Mouse (Mus musculus) thymus, postnatal 25 days (tissue): ENCODE results near the gene Kdm5a.

Experiments used
- DNase-seq: peaks from one replicate; pipeline ENCODE4 v3.0.0; 2022

The Kdm5a gene

DNA sequence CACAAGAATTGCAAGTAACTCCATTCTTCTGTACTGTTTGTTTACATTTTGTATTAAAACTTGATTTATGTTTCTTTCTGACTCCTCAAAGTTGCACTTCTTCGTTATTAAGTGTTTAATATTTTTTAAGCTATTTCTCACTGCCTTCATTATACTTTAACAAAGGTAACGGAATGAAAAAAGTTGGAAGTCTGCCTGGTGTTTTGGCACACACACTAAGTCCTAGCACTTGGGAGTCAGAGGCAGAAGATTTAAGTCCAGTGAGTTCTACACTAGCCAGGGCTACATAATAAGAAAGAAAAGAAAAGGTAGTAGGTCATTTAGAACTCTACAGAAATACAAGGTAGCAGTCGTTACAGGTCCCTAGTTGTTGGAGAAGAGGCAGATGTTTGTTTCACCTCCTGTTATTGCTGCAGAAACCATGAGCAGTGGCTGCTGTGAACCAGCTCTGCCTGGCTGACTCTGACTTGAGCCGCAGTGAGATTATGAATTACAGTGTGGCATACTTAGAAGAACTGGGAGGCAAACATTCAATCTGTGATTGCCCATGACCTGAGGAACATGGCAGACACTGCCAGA, 78.3 kb downstream of the Kdm5a start:
- DNase-seq: no peak

DNA sequence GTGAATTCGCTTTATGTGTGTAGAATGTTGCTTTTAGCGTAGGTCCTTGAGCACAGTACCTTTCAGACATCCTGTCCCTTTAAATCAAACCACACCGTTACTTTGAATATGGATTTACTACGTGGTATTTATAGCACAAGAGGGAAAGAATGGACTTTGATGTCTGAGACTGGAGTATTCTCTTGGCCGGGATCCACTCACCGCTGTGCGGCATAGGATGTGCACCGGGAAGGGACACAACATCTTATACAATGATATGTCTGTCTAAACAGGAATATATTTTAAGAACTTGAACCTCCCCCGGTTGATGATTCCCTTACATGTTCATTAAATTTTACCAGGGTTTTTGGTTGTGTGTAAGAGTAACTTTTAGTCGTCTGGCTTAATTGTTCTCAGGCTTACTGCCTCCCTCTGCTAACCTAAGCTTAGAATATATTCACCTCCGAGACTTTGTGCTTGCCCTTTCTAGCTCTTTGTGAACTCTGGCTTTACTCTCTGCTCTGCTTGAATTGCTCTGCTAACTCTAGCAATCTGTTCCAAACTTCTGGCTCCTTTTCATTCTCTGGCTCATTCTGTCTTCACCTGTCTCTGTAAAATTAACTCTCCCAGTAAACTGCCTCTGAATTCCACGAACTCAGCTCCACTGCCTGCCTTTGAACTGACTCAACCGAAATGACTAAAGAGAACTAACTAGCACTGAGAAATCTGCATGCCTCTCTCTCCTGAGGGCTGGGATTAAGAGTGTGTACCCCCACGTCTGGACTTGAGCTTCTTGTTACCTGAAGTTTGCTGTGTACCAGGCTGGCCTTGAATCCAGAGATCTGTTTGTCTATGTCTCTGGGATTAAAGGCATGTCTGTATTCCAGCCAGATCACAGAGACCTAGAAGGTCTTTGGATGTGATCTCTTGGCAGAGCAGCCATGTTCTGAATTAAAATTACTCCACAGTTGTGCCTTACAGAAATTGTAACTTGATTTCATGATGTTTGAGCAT, 79.7 kb downstream of the Kdm5a start:
- no peak for DNase-seq

DNA sequence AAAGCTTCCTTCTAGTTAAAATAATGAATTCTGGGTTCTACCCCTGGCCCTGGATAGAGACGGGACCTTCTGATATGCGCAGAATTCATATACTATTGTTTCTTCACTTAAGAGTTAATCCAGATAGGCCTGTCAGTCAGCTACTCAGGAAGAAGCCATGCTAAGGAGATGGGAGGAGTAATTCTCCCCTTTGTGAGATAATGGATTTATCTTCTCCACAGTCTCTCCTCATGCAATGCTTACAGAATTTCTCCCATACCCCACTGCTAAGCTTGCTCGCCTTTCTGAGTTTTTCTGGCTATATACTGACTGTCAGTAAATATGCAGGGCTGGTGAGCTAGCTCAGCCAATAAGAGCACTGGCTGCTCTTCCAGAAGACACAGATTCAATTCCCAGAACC, 86.3 kb downstream of the Kdm5a start:
- no peak for DNase-seq

DNA sequence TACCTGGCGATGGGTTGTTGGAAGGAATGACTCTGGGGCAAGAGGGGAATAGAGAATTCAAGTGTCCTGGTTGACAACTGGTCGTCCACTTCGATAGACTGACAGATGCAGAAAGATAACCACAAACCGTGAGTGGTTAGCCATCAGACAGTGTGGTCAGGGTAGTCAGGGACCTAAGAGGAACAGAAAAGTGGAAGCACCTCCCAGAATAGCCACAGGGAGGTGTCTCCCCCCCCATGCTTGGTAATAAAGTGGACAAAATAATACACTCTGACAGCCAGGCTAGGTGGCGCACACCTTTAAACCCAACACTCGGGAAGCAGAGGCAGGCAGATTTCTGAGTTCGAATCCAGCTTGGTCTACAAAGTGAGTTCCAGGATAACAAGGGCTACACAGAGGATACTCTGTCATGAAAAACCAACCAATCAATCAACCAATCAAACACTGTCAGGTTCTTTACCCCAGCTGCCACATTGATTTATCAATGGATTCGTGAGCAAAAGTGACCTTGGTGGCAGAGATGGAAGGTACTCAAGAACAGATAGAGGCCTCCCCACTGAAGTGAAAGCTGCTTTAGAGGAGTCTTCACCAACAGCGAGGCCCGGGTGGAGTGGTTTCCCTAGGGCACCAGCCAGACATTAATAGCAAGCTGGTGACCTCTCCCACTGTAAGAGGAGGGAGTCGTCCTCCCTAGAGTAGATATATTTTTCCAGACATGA, 88.6 kb downstream of the Kdm5a start:
- no peak for DNase-seq

DNA sequence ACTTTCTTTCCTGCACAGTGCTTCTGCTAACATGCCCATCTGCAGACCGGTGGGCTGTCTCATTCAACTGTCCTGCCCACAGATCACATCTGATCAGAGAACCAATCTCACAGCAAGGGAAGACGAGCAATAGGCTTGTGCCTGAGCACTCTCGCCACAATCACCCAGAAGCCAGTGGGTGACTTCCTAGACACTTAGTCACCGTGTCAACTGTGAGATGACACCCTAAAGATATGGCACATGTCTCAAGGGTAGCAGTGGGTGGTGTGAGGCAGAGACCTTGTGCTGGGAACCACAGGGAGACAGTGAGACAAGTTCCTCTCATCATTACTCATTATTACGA, 89.2 kb downstream of the Kdm5a start:
- DNase-seq: no peak

DNA sequence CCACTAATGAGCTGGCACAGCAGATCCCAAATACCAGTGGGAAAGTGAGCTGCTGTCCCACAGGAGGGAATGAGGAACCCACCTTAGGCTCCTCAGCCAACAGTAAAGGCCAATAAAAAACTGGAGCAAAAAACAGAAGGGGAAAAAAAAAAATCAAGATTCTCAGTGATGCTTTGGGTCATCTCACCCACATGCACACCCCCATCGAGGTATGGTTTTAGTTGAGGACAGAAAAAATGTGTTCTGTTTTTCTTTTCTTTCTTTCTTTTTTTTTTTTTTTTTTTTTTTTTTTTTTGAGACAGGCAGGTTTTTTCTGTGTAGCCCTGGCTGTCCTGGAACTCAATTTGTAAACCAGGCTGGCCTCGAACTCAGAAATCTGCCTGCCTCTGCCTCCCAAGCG, 89.6 kb downstream of the Kdm5a start:
- DNase-seq: no peak

DNA sequence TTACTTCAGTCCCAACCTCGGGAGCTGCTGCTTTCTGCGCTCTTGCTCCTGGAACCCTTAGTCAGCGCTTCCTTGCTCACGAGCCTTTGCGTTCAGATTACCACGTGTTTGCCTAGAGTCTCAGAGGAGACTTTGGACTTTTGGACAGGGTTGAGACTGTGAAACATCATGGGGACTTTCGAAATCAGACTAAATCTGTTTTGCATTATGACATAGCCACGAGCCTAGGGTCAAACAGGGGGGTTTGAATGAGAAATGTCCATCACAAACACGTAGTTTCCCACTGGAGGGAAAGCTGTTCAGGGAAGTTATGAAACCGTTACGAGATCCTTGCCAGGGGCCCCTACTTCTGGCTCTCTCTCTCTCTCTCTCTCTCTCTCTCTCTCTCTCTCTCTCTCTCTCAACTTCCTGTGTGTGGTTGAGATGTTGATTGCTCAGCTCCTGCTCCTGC, 90.7 kb downstream of the Kdm5a start:
- DNase-seq: no peak

DNA sequence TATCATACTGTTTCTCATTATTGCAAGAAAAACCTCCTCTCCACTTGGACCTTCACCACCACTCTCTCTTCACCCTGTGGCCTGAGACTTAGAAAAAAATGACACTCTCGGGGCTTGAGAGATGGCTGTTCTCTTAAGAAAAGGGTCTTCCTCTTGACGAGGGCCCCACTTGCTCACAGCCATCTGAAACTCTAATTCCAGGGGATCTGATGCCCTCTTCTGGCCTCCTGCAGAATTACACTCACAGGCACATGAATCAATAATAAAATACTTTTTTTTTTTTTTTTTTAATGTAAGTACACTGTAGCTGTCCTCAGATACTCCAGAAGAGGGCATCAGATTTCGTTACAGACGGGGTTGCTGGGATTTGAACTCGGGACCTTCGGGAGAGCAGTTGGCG, 93.2 kb downstream of the Kdm5a start:
- peak; percentile 42 for DNase-seq

DNA sequence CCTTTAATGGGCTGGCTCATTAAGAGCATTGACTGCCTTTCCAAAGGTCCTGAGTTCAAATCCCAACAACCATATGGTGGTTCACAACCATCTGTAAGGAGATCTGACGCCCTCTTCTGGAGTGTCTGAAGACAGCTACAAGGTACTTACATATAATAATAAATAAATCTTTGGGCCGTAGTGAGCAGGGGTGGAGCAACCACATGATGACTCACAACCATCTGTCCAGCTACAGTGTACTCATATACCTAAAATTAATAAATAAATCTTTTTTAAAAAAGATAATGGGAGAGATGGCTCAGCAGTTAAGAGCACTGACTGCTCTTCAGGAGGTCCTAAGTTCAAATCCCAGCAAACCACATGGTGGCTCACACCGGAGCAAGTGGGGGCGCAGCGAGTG, 93.8 kb downstream of the Kdm5a start:
- no peak for DNase-seq

DNA sequence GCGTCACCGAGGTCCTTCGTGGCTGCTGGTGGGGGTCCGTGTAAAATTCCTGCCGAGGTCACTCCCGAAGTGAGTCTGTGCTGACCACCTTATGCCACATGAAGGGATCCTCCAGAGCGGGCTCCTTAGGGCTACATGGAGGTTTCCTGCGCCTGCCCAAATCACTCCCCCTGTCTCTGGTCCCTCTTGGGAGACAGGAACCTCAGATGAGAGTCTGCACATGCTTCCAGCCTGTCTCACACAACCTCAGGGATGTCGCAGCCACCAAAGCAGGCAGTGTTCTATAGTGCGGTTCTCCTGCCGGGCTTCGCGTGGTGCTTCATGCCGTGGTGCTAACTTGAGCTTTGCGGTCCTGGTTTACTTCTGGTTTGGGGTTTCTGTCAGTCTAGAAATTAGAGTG, 97.3 kb downstream of the Kdm5a start:
- no peak for DNase-seq

DNA sequence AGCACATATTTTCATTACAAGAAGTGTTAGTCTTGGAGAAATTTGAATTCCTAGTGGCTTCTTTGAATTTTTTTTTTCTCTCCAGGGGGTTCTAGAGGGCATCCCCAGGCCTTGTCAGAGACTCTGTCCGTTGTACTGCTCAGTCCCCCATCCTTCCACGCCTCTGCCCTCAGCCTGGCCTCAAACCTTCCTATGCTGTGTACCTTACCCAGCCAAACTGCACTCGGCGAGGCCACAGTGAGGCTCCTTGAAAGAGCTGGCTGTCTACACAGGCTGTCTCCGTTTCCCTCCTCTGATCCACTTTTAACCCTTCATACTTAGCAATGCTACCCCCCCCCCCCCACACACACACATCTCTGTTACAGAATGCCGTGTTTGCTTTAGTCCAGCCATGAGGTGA, 98.3 kb downstream of the Kdm5a start:
- DNase-seq: no peak

DNA sequence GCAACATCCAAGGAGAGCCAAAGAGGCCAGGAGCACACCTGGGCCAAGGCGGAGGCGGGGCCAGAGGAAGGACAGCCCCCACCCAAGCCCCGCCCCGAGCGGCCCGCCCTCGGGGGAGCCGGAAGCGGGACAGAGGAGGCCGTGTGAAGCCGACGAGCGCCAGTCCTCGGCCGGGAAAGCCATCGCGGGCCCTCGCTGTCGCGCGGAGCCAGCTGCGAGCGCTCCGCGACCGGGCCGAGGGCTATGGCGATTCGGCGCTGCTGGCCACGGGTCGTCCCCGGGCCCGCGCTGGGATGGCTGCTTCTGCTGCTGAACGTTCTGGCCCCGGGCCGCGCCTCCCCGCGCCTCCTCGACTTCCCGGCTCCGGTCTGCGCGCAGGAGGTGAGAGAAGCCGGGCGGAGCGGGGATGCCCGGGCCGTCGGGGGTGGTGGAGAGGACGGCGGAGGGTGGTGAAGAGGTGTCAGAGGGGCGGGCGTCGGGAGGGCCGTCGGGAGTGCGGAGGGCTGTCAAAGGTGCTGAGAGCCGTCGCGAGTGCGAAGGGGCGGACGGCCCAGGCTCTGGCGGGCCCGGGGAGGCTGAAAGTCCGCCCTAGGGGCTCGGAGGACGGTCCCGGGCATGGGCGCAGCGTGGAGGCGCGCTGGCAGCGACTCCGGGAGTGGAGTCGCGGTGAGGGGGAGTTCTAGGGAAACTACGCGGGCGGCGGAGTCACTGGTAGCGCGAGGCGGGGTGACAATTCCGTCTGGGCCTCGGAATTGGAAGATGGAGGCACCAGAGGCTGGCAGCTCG, 99.4 kb downstream of the Kdm5a start, which contains the start of gene Il17ra:
Il17ra (plus strand) TSS at position 162 of the 786 bp plus-strand sequence.
- DNase-seq: peak; percentile 95

DNA sequence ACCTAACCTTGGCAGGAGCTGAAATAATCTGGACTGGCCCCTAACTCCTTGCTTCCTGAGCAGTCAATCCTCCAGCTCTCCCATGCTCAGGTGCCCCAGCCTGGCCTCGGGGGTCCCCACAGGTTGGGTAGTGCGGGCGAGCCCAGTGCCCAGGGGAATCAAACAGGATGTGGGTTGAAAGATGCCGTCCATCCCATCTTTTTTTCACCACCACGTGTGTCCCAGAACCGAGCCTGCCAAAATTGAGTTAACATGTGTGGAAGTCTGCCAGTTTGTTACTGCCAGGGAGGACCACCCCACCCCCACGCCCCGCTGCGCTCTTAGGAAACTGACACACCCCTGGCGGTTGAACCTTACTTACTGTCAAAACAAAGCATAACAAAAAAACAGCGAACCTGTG, 100.0 kb downstream of the Kdm5a start:
- DNase-seq: peak; percentile 71

DNA sequence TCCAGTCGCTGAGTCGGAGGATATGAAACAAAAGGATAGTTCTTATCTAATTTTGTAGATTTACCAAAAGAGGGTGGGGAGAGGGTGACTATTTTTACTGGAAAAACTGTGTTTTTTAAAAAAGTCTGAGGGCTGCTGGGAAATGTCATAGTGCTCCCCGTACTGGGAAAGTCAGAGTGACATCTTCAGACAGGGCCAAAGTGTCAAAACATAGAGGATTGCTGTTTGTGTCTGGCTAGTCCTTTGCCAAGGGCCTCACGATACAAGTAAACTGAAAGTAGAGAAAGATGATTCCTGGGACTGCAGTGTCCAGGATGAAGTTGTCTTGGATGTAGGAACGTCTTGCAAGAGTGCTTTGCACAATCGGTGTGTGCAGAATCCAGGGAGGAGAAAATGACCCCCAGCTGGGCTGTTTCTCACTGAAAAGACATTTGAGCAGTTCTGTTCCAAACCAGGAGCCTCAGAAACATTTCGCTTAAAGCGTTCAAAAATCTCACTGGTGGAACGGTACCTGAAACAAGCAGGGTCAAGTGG, 100.5 kb downstream of the Kdm5a start:
- peak; percentile 39 for DNase-seq

DNA sequence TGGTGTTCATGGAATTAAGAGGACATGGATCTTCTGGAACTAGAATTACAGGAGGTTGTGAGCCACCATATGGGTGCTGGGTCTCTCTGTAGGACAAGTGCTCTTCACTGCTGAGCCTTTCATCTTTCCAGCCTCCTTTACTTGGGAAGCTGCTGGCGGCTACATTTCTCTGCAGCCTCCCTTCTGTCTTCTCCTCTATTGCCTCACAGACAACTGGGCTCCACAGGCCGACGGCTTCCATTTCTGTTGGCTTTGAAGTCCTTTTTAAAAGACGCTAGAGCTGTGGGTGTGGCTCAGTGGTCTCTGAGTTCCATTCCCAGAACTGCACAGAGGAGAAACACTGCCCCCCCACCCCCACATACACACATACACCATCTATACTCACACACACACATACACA, 101.5 kb downstream of the Kdm5a start:
- DNase-seq: no peak

DNA sequence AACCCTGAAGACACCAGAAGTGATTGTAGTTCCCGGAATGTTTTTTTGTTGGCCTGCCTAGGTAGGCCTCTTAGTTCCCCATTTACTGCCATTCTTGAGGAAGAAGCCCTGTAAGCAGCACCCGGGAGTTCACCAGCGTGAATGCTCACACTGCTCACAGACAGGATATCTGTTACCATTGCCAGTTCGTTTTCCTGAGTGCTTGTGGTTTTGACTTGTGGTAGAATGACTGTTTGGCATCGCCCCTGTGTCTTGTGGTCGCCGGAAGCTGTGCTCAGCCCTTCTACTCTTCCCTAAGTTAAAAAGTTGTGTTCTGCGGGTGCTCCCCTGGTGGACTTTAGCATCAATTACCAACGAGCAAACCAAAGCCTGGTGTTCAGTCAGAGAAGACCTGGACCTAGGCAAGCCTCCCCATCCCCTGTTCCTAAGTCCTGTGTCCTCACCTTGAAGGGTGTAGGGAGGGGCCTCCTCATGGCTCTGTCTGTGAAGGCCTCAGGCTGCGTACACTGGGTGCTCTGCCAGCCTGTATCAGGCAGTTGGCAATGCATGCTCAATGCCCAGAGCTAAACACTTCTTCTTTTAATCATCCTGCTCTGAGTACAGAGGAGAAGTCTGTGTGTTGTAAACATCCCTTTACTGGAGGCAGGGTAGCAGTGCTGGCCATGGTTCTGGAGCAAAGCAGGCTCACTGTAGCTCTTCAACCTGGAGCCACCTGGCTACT, 102.8 kb downstream of the Kdm5a start:
- peak; percentile 80 for DNase-seq

DNA sequence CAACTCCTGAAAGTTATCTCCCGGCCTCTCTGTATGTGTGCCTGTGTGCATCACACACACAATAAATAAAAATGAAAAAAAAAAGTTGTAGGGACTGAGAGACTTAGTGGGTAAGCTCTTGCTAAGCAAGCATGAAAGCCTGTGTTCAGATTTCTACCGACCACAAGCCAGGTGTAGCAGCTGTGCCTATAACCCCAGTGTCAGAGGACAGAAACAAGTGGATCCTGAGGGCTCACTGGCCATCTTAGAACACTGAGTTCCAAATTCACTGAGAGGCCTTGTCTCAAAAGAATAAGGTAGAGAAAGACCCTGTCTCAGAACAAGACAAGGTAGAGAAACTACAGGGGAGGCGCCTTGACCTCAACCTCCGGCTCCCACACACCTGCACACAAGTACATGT, 104.3 kb downstream of the Kdm5a start:
- peak; percentile 50 for DNase-seq

DNA sequence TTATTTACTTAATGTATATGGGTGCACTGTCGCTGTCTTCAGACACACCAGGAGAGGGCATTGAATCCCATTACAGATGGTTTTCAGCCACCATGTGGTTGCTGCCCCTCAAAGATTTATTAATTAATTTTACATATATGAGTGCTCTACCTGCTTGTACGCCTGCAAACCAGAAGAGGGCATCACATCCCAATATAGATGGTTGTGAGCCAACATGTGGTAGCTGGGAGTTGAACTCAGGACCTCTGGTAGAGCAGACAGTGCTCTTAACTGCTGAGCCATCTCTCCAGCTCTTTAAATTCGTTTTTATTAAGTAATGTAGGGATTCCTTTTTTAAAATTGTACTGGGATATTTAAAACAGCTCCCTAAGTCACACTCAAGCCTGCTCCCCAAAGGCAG, 105.3 kb downstream of the Kdm5a start:
- DNase-seq: no peak

DNA sequence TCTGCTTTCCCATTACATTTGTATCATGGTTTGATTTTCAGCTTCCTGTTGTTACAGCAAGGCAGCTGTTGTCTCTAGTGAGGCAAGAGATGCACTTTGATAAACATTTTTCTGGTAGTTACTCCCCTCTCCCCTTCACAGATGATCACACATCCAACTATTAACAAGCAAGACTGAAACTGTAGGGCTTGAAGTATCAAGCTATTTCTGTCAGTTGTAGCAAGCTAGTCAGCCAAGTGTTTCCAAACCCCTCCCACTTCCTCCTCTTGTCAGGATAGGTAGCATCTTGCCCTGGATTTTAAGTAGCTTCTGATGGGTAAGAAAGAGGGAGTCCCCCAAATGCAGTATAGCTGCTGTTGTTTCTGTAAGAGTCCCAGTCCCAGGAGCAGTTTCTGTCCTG, 105.8 kb downstream of the Kdm5a start:
- no peak for DNase-seq

DNA sequence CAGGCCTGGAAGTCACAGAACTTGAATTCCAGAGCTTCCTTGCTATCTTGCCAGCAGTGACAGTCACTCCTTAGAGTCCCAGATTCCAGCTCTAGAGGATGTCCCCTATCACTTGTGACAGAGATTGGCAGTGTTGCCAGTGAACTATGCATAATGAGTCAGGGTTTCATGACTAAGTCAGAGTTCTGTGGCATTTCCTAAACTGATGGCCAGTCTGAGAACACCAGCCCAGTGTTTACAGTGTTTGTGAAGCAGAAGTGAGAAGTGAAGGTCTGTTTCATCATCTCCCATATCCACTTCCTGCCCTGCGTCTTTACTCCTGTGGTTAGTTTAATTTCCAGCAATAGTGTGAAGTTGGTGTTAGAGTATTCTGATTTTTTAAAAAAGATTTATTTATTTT, 106.7 kb downstream of the Kdm5a start:
- no peak for DNase-seq

DNA sequence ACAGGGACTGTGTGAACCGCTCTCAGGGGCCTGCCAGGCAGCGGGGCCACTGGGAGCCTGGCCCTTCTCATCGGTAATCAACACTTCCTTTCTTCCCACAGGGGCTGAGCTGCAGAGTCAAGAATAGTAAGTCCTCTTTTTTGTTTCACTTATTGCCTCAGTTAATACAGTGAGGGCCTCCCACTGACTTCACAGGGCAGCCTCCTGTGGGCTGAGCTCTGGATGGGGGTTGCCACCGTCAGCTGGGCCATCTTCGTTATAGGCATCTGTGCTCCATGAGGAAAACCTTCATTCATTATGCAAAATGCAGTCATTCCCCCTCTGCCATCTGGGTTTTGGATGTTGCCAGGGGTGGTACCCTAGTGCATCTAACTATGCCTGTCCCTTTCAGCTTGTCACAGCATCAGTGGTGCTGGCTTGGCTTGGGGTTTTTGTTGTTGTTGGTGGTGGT, 108.1 kb downstream of the Kdm5a start:
- DNase-seq: no peak
